Mouse (Mus musculus): ENCODE results near the gene Rhot1.

DNA sequence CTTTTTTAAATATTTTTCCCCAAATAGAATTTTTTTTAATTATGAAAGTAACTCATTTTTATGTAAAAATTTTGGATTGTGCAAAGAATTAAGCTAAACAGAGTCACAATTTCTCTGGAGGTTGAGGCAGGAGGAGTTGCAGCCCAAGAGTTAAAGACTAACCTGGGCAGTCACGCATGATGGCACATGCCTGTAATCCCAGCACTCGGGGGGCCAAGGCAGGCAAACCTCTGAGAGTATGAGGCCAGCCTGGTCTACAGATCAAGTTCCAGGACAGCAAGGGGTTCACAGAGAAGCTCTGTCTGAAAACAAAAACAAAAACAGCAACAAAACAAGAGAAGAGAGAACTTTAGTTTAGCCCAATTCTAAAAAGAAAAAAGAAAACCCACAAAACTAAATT lies 44.6 kb upstream of the Rhot1 start:
- no peak for TF ChIP-seq CTCF (IDR thresholded peaks at IDR 0.05; ENCODE audit: control insufficient read depth, insufficient read depth, low read length)
- TF ChIP-seq POLR2A (IDR thresholded peaks at IDR 0.05; ENCODE audit: borderline replicate concordance, control insufficient read depth, low read depth, low read length) = no peak

All from bone marrow, adult 2 months (tissue).